Mouse (Mus musculus) lung, embryonic 14.5 days (tissue): ENCODE measurements around the gene Chat. TPM values are rescaled to one million over a fixed set of nuclear protein-coding genes. Genes with fewer than 3 reads are reported as not detected.

Experiments
- ATAC-seq: fragments of 200-750 bp; cut with Nextera tagmentation; 2 replicates; pipeline ENCODE4 v1.8.0; 2017; ENCODE audit warnings: mild to moderate bottlenecking, moderate TSS enrichment, moderate library complexity; ENCODE audit not compliant: insufficient read depth
- DNase-seq: peaks from one replicate; pipeline ENCODE4 v3.0.0-alpha.2; 2015
- H3K27ac ChIP-seq: fragments of 300-500 bp; sonication (generic); 2 replicates; pipeline ENCODE4 v1.5.1; 2014; ENCODE audit warnings: low read depth, mild to moderate bottlenecking, moderate library complexity
- H3K27me3 ChIP-seq: fragments of 300-500 bp; sonication (generic); 2 replicates; pipeline ENCODE4 v1.6.1; 2014; ENCODE audit warnings: low read length, control low read depth; ENCODE audit not compliant: insufficient read depth
- H3K36me3 ChIP-seq: fragments of 300-500 bp; sonication (generic); 2 replicates; pipeline ENCODE4 v1.6.1; 2014; ENCODE audit warnings: control low read depth; ENCODE audit not compliant: insufficient read depth
- H3K4me1 ChIP-seq: fragments of 300-500 bp; sonication (generic); 2 replicates; pipeline ENCODE4 v1.6.1; 2014; ENCODE audit warnings: antibody characterized with exemption, control low read depth; ENCODE audit not compliant: insufficient read depth
- H3K4me2 ChIP-seq: fragments of 300-500 bp; sonication (generic); 2 replicates; pipeline ENCODE4 v1.6.1; 2014; ENCODE audit warnings: mild to moderate bottlenecking
- H3K4me3 ChIP-seq: fragments of 300-500 bp; sonication (generic); 2 replicates; pipeline ENCODE4 v1.5.1; 2014; ENCODE audit warnings: low read depth, low read length
- H3K9ac ChIP-seq: fragments of 300-500 bp; sonication (generic); 2 replicates; pipeline ENCODE4 v1.6.1; 2014
- H3K9me3 ChIP-seq: fragments of 300-500 bp; sonication (generic); 2 replicates; pipeline ENCODE4 v1.6.1; 2016; ENCODE audit warnings: low read depth, low read length, control low read depth
- CTCF ChIP-seq: IDR thresholded peaks from 2 replicates; pipeline ENCODE4 v1.5.1; 2016; ENCODE audit warnings: antibody characterized with exemption, low read depth
- WGBS: fragments of 180-500 bp; shearing (Covaris S2); extraction: QIAGEN DNeasy Blood & Tissue Kit; methylation state at CpG from one replicate; pipeline ENCODE4 v1.1.7; 2014; 5-methylcytosine and 5-hydroxymethylcytosine counted together
- polyA plus RNA-seq: library from polyadenylated mRNA; unstranded; fragments of >200 nt; fragmentation: Nextera tagmentation; extraction: Ambion mirVana; gene quantifications from 2 replicates; pipeline ENCODE4 v1.2.1, GENCODE M21; 2014

Gene Chat
- polyA plus RNA-seq, 1 experiment from 2014 or later = not detected

- TF ChIP-seq CTCF = no peak
- Histone ChIP-seq H3K4me3 (no peak overlapping the region), H3K9ac (no peak overlapping the region), H3K9me3 (no peaks in the 10 kb centered on the region), H3K4me2 (no peak overlapping the region), H3K27me3 (no peaks in the 10 kb centered on the region), H3K4me1 (no peaks in the 10 kb centered on the region), H3K27ac (no peak overlapping the region), H3K36me3 (no peaks in the 10 kb centered on the region)
- WGBS = 69% methylated on average over 6 of the region's 6 CpGs
- DNase-seq (no peak), ATAC-seq (no peak)
Measured at GRCm38 (mm10) chr14:32446989-32447388, 18.8 kb downstream of the Chat start.

GRCm38 (mm10) chr14:32443446-32443845 lies 22.3 kb downstream of the Chat start:
- no peak overlapping the region for H3K9ac ChIP-seq
- H3K36me3 ChIP-seq = no peaks in the 10 kb centered on the region
- H3K27me3 ChIP-seq = no peaks in the 10 kb centered on the region
- 32% methylated on average over 8 of the region's 8 CpGs for WGBS
- no peaks in the 10 kb centered on the region for H3K4me1 ChIP-seq
- H3K9me3 ChIP-seq = no peaks in the 10 kb centered on the region
- H3K4me2 ChIP-seq = no peak overlapping the region
- H3K27ac ChIP-seq = no peak overlapping the region
- TF ChIP-seq CTCF = no peak
- DNase-seq (no peak), ATAC-seq (no peak)
- H3K4me3 ChIP-seq = no peak overlapping the region

GRCm38 (mm10) chr14:32439744-32440143 lies 26.0 kb downstream of the Chat start:
- ATAC-seq (peak; percentile 68), DNase-seq (peak; percentile 58)
- Histone ChIP-seq H3K36me3 (no peaks in the 10 kb centered on the region), H3K9me3 (no peaks in the 10 kb centered on the region), H3K4me1 (no peaks in the 10 kb centered on the region), H3K27me3 (no peaks in the 10 kb centered on the region), H3K9ac (no peak overlapping the region), H3K4me3 (no peak overlapping the region), H3K27ac (no peak overlapping the region), H3K4me2 (no peak overlapping the region)
- no peak for TF ChIP-seq CTCF
- 10% methylated on average over 3 of the region's 3 CpGs for WGBS

GRCm38 (mm10) chr14:32439316-32439715 lies 26.5 kb downstream of the Chat start:
- ATAC-seq (no peak), DNase-seq (no peak)
- Histone ChIP-seq H3K4me3 (no peak overlapping the region), H3K9ac (no peak overlapping the region), H3K4me2 (no peak overlapping the region), H3K27me3 (no peaks in the 10 kb centered on the region), H3K9me3 (no peaks in the 10 kb centered on the region), H3K4me1 (no peaks in the 10 kb centered on the region), H3K36me3 (no peaks in the 10 kb centered on the region), H3K27ac (no peak overlapping the region)
- WGBS = 37% methylated on average over 5 of the region's 5 CpGs
- TF ChIP-seq CTCF = no peak

GRCm38 (mm10) chr14:32437352-32437793 lies 28.4 kb downstream of the Chat start:
- TF ChIP-seq CTCF = peak; percentile 54
- no peaks in the 10 kb centered on the region for H3K27me3 ChIP-seq

GRCm38 (mm10) chr14:32429030-32429602 lies 36.7 kb downstream of the Chat start:
- Histone ChIP-seq H3K27ac (no peak overlapping the region), H3K36me3 (no peaks in the 10 kb centered on the region), H3K27me3 (no peaks in the 10 kb centered on the region), H3K4me1 (no peaks in the 10 kb centered on the region), H3K9ac (no peak overlapping the region), H3K9me3 (no peaks in the 10 kb centered on the region), H3K4me3 (no peak overlapping the region), H3K4me2 (no peak overlapping the region)
- DNase-seq = no peak
- no peak for TF ChIP-seq CTCF
- no peak for ATAC-seq
- 29% methylated on average over 8 of the region's 8 CpGs for WGBS

More at GRCm38 (mm10) chr14:32437352-32437793, 28.4 kb downstream of the Chat start:
- no peaks in the 10 kb centered on the region for H3K36me3 ChIP-seq
- H3K27ac ChIP-seq = no peak overlapping the region
- no peak overlapping the region for H3K4me3 ChIP-seq
- H3K9me3 ChIP-seq = no peaks in the 10 kb centered on the region
- no peaks in the 10 kb centered on the region for H3K4me1 ChIP-seq
- H3K4me2 ChIP-seq = no peak overlapping the region
- DNase-seq (peak; percentile 47), ATAC-seq (no peak)
- 29% methylated on average over 5 of the region's 5 CpGs for WGBS
- H3K9ac ChIP-seq = no peak overlapping the region

GRCm38 (mm10) chr14:32423946-32424345 lies 41.8 kb downstream of the Chat start:
- Histone ChIP-seq H3K4me3 (no peak overlapping the region), H3K9ac (no peak overlapping the region), H3K27ac (no peak overlapping the region), H3K9me3 (no peaks in the 10 kb centered on the region), H3K4me1 (no peaks in the 10 kb centered on the region), H3K27me3 (no peaks in the 10 kb centered on the region), H3K36me3 (no peaks in the 10 kb centered on the region), H3K4me2 (no peak overlapping the region)
- ATAC-seq = no peak
- TF ChIP-seq CTCF = no peak
- WGBS = 90% methylated on average over 7 of the region's 7 CpGs
- no peak for DNase-seq

- Histone ChIP-seq H3K27me3 (no peaks in the 10 kb centered on the region), H3K4me3 (no peak overlapping the region), H3K36me3 (no peaks in the 10 kb centered on the region), H3K4me1 (no peaks in the 10 kb centered on the region), H3K4me2 (no peak overlapping the region), H3K9me3 (no peaks in the 10 kb centered on the region; the same call in 1 of the 2 replicates), H3K9ac (no peak overlapping the region), H3K27ac (no peak overlapping the region)
- ATAC-seq (no peak), DNase-seq (no peak)
- TF ChIP-seq CTCF = no peak
- WGBS = 75% methylated on average over 11 of the region's 11 CpGs
Measured at GRCm38 (mm10) chr14:32418747-32419146, 47.0 kb downstream of the Chat start.
